Mouse (Mus musculus) natural killer cell, adult 2 months (primary cell): ENCODE data around the gene Gm10717.
A peak's percentile ranks its signal among the peaks of the same experiment; 100 is the strongest.
"Not testable (repeated sequence)": the region's sequence is repeated elsewhere in the genome, so short reads cannot be mapped to it uniquely, and the experiment has no call there.

Experiments used
- DNase-seq, 2 experiments: peaks; one replicate each; pipeline ENCODE4 v3.0.0; 2022; ENCODE audit warnings: low spot score in 2 of 2

Gm10717 gene

DNA sequence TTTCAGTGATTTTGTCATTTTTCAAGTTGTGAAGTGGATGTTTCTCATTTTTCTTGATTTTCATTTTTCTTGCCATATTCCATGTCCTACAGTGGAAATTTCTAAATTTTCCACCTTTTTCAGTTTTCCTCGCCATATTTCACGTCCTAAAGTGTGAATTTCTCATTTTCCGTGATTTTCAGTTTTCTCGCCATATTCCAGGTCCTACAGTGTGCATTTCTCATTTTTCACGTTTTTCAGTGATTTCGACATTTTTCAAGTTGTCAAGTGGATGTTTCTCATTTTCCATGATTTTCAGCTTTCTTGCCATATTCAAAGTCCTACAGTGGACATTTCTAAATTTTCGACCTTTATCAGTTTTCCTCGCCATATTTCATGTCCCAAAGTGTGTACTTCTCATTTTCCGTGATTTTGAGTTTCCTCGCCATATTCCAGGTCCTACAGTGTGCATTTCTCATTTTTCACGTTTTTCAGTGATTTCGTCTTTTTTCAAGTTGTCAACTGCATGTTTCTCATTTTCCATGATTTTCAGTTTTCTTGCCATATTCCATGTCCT is at the start of gene Gm10717:
Gene Gm10717 (plus strand): TSS at position 506 of the 556 bp plus-strand sequence.
- peak; percentile 5 to 23 for DNase-seq

- peak; percentile 34 to 40 for DNase-seq
These were observed 24.7 kb upstream of the Gm10717 start, which contains the start of gene Gm10722 for GRCm38 (mm10) chr9:3000445-3000972. TSS of gene Gm10722 (plus strand) at chr9:3000922.

DNA sequence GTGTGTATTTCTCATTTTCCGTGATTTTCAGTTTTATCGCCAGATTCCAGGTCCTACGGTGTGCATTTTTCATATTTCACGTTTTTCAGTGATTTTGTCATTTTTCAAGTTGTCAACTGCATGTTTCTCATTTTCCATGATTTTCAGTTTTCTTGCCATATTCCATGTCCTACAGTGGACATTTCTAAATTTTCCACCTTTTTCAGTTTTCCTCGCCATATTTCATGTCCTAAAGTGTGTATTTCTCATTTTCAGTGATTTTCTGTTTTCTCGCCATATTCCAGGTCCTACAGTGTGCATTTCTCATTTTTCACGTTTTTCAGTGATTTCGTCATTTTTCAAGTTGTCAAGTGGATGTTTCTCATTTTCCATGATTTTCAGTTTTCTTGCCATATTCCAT is 24.2 kb upstream of the Gm10717 start:
- DNase-seq, result peak; percentile 17 to 24

- peak; percentile 91 to 95 for DNase-seq
These were observed 23.1 kb upstream of the Gm10717 start for GRCm38 (mm10) chr9:3001948-3002659.

DNA sequence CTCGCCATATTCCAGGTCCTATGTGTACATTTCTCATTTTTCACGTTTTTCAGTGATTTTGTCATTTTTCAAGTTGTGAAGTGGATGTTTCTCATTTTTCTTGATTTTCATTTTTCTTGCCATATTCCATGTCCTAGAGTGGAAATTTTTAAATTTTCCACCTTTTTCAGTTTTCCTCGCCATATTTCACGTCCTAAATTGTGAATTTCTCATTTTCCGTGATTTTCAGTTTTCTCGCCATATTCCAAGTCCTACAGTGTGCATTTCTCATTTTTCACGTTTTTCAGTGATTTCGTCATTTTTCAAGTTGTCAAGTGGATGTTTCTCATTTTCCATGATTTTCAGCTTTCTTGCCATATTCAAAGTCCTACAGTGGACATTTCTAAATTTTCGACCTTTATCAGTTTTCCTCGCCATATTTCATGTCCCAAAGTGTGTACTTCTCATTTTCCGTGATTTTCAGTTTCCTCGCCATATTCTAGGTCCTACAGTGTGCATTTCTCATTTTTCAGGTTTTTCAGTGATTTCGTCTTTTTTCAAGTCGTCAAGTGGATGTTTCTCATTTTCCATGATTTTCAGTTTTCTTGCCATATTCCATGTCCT is 22.3 kb upstream of the Gm10717 start, which contains the start of gene Gm11168:
Gene Gm11168 (plus strand): TSS at position 553 of the 603 bp plus-strand sequence.
- DNase-seq, result not testable (repeated sequence)

DNA sequence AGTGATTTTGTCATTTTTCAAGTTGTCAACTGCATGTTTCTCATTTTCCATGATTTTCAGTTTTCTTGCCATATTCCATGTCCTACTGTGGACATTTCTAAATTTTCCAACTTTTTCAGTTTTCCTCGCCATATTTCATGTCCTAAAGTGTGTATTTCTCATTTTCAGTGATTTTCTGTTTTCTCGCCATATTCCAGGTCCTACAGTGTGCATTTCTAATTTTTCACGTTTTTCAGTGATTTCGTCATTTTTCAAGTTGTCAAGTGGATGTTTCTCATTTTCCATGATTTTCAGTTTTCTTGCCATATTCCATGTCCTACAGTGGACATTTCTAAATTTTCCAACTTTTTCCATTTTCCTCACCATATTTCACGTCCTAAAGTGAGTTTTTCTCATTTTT is 19.0 kb upstream of the Gm10717 start:
- DNase-seq, result not testable (repeated sequence)

GRCm38 (mm10) chr9:3006636-3007035 is 18.6 kb upstream of the Gm10717 start:
- DNase-seq, result peak; percentile 94 to 96

GRCm38 (mm10) chr9:3007272-3007671 is 17.9 kb upstream of the Gm10717 start:
- DNase-seq, result not testable (repeated sequence)

- DNase-seq, result not testable (repeated sequence)
These were observed 15.9 kb upstream of the Gm10717 start for GRCm38 (mm10) chr9:3009331-3009730.

GRCm38 (mm10) chr9:3012054-3012621 is 13.1 kb upstream of the Gm10717 start:
- not testable (repeated sequence) for DNase-seq

- DNase-seq, result not testable (repeated sequence)
These were observed 12.4 kb upstream of the Gm10717 start, which contains the start of gene Gm10721 for GRCm38 (mm10) chr9:3012733-3013279. TSS of gene Gm10721 (plus strand) at chr9:3013140.

DNA sequence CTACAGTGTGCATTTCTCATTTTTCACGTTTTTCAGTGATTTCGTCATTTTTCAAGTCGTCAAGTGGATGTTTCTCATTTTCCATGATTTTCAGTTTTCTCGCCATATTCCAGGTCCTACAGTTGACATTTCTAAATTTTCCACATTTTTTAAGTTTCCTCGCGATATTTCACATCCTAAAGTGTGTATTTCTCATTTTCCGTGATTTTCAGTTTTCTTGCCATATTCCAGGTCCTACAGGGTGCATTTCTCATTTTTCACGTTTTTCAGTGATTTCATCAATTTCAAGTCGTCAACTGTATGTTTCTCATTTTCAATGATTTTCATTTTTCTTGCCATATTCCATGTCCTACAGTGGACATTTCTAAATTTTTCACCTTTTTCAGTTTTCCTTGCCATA is 9.9 kb upstream of the Gm10717 start, which contains the start of gene Gm10720:
Gene Gm10720 (plus strand): TSS at position 301 of the 400 bp plus-strand sequence.
- not testable (repeated sequence) for DNase-seq

DNA sequence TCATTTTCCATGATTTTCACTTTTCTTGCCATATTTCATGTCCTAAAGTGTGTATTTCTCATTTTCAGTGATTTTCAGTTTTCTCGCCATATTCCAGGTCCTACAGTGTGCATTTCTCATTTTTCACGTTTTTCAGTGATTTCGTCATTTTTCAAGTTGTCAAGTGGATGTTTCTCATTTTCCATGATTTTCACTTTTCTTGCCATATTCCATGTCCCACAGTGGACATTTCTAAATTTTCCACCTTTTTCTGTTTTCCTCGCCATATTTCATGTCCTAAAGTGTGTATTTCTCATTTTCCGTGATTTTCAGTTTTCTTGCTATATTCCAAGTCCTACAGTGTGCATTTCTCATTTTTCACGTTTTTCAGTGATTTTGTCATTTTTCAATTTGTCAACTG is 9.3 kb upstream of the Gm10717 start:
- DNase-seq, result not testable (repeated sequence)

GRCm38 (mm10) chr9:3017108-3017507 is 8.1 kb upstream of the Gm10717 start, which contains the start of gene Gm10719:
TSS of gene Gm10719 (plus strand) at chr9:3017408.
- DNase-seq, result not testable (repeated sequence)

DNA sequence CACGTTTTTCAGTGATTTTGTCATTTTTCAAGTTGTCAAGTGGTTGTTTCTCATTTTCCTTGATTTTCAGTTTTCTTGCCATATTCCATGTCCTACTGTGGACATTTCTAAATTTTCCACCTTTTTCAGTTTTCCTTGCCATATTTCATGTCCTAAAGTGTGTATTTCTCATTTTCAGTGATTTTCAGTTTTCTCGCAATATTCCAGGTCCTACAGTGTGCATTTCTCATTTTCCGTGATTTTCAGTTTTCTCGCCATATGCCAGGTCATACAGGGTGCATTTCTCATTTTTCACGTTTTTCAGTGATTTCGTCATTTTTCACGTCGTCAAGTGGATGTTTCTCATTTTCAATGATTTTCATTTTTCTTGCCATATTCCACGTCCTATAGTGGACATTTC is 6.3 kb upstream of the Gm10717 start:
- not testable (repeated sequence) for DNase-seq

GRCm38 (mm10) chr9:3019835-3020727 is 5.1 kb upstream of the Gm10717 start:
- peak; percentile 16 to 33 for DNase-seq

DNA sequence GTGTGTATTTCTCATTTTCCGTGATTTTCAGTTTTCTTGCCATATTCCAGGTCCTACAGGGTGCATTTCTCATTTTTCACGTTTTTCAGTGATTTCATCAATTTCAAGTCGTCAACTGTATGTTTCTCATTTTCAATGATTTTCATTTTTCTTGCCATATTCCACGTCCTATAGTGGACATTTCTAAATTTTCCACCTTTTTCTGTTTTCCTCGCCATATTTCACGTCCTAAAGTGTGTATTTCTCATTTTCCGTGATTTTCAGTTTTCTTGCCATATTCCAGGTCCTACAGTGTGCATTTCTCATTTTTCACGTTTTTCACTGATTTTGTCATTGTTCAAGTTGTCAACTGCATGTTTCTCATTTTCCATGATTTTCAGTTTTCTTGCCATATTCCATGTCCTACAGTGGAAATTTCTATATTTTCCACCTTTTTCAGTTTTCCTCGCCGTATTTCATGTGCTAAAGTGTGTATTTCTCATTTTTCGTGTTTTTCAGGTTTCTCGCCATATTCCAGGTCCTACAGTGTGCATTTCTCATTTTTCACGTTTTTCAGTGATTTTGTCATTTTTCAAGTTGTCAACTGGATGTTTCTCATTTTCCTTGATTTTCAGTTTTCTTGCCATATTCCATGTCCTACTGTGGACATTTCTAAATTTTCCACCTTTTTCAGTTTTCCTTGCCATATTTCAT is 2.8 kb upstream of the Gm10717 start:
- peak; percentile 62 to 64 for DNase-seq

DNA sequence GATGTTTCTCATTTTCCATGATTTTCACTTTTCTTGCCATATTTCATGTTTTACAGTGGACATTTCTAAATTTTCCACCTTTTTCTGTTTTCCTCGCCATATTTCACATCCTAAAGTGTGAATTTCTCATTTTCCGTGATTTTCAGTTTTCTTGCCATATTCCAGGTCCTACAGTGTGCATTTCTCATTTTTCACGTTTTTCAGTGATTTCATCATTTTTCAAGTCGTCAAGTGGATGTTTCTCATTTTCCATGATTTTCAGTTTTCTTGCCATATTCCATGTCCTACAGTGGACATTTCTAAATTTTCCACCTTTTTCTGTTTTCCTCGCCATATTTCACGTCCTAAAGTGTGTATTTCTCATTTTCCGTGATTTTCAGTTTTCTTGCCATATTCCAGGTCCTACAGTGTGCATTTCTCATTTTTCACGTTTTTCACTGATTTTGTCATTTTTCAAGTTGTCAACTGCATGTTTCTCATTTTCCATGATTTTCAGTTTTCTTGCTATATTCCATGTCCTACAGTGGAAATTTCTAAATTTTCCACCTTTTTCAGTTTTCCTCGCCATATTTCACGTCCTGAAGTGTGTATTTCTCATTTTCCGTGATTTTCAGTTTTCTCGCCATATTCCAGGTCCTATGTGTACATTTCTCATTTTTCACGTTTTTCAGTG is 1.8 kb upstream of the Gm10717 start, which contains the start of gene Gm10718:
Gene Gm10718 (plus strand): TSS at position 236 of the 673 bp plus-strand sequence.
- DNase-seq, result peak; percentile 55 to 59
